Mouse (Mus musculus): Measurements from ENCODE around the gene Olfr807. TPM values are rescaled to one million over a fixed set of nuclear protein-coding genes. Genes with fewer than 3 reads are reported as not detected.

The Olfr807 gene
- total RNA-seq (2023), result not detected

DNA sequence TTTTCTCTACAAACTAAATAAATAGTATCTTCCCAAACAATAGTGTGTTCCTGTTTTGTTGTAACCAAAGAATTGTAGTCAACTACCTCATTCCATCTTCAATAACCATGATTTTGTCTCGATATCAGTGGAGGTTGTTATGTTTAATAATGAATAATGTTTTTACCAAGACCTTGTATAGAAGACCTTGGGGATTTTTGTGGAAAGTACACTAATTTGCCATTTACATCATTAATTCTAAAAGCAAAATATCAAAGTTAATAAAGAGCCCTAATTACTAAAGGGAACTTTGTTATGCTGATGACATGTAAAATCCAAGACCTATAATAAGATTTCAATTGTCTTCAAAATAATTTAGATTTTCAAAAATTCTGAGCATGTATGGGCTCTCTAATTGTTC is at the start of gene Olfr807:
TSS of gene Olfr807 (minus strand) at position 101 of the 400 bp plus-strand sequence.

DNA sequence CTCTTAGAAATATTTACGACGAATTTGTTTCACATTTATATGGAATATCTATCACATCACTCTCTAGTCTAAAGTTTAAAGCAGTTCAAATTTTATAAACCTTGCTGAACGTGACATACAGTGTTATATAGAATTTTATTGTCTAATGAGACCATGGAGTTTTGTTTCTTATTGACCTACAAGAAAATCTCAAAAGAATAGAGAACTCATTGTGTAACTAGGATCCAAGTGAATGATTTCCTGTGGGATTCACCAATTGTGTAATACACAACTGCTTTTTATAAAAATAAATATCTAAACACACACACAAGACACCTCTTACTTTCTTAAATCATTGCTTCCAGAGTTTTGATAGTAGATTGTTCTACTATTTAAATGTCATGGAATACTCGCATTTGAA is 46.7 kb upstream of the Olfr807 start, which contains the start of gene Olfr811:
TSS of gene Olfr811 (minus strand) at position 101 of the 400 bp plus-strand sequence.

DNA sequence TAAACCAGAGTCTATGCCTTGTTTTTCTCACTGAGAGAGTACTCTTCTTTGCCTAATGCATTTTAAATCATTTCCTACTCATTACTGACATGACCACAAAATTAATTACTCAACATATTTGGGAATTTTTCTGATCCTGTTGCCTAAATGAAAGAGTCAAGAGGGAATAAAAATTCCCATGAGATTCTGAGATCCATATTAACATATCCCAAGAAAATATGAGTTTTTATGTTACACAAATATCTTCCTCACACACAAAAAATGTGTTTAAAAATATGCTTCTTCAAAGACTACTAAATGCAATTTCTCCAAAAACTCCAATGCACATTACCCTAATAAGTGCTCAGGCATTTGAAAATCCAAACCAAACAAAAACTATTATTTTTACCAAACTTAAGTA is 37.2 kb upstream of the Olfr807 start, which contains the start of gene Olfr810:
TSS of gene Olfr810 (minus strand) at position 101 of the 400 bp plus-strand sequence.

DNA sequence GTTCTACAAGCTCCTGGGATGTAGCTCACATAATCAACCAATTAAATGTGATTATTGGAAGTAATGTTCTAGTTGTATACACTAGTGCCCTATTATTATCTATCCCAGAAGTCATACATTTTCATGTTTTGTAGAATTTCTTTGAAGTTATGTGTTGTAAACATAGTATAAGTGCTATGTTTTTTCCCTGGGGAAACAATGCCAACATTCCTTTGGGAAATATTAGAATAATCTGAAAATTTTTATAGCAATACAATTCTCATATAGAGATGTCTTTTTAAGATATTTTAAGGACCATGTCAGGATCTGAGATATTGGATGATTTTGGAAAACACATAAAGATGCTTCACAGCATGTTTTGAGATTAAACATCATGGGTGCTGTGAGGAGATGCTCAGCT is 16.7 kb upstream of the Olfr807 start, which contains the start of gene Olfr809:
TSS of gene Olfr809 (plus strand) at position 301 of the 400 bp plus-strand sequence.

DNA sequence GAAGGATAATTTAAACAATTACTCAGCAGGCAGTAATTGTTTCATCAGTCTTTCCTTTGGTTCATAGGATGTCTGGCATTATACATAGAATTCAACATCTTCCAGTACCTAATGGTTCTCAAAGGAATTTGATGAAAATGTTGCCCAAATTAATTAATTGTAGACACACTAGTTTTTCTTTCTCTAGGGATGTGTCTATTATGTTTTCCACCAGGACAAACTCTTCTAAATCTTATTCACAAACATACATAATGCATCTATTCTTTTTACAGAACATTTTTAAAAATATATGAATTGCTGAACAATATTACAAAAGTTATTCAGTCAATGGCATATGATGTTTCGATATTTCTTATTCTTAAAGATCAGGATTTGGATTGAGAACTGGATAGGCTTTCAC is 7.6 kb upstream of the Olfr807 start, which contains the start of gene Olfr808:
TSS of gene Olfr808 (plus strand) at position 301 of the 400 bp plus-strand sequence.

DNA sequence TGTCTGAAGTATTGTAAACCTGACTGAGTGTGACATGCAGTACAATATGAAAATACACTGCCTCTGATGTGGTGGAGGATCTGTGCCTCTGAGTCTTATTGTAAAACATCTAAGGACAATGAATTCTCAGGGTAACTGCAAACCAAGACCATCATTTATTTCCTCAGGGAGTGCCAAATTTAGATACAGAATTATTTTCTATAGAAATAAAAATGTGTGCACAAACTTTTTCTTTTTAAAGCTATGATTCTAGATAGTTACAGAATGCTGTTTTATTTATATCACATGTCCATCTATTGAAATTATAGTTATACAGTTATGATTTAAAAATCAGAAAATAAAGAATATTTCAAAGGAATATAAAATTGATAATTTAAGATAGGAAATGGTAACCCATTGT is 15.8 kb downstream of the Olfr807 start, which contains the start of gene Olfr806:
TSS of gene Olfr806 (minus strand) at position 101 of the 400 bp plus-strand sequence.

DNA sequence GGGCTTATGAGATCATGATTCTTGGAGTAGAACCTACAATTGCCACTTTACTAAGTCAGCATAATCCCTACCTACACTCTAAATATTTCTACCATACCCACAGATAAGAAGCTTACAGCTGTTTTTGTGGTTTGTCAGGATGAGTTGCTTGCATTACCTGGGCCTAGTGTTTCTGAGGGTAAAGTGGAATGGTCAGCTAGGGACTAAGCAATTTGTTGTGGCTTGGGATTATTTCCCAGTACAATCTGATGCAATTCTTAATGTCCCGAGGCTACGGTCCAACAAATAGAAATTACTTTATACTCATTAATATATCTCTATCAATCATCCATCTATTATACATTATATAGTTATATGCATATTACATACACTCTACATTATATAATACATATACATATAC is 28.3 kb downstream of the Olfr807 start, which contains the start of gene Olfr805:
TSS of gene Olfr805 (minus strand) at position 101 of the 400 bp plus-strand sequence.

Other genes with a start within 250 kb of the Olfr807 start
- not detected for gene Olfr791, start 236.0 kb downstream of the Olfr807 start, total RNA-seq (2023)
- gene Olfr792, start 218.6 kb downstream of the Olfr807 start, total RNA-seq (2023), result not detected
- gene Olfr794, start 190.1 kb downstream of the Olfr807 start, total RNA-seq (2023), result not detected
- not detected for gene Olfr796, start 145.2 kb downstream of the Olfr807 start, total RNA-seq (2023)
- gene Olfr798, start 129.9 kb downstream of the Olfr807 start, total RNA-seq (2023), result not detected
- gene Olfr799, start 120.3 kb downstream of the Olfr807 start, total RNA-seq (2023), result not detected
- not detected for gene Olfr800, start 100.1 kb downstream of the Olfr807 start, total RNA-seq (2023)
- gene Olfr801, start 83.9 kb downstream of the Olfr807 start, total RNA-seq (2023), result not detected
- gene Olfr802, start 69.6 kb downstream of the Olfr807 start, total RNA-seq (2023), result not detected
- gene Olfr803, start 63.5 kb downstream of the Olfr807 start, total RNA-seq (2023), result not detected
- gene Olfr804, start 54.6 kb downstream of the Olfr807 start, total RNA-seq (2023), result not detected
- not detected for gene Olfr805, start 28.4 kb downstream of the Olfr807 start, total RNA-seq (2023)
- gene Olfr806, start 15.9 kb downstream of the Olfr807 start, total RNA-seq (2023), result not detected
- gene Olfr808, start 7.7 kb upstream of the Olfr807 start, total RNA-seq (2023), result not detected
- not detected for gene Olfr809, start 16.8 kb upstream of the Olfr807 start, total RNA-seq (2023)
- not detected for gene Olfr810, start 37.1 kb upstream of the Olfr807 start, total RNA-seq (2023)
- not detected for gene Olfr811, start 46.6 kb upstream of the Olfr807 start, total RNA-seq (2023)
- not detected for gene Olfr812, start 88.3 kb upstream of the Olfr807 start, total RNA-seq (2023)
- not detected for gene Olfr813, start 97.6 kb upstream of the Olfr807 start, total RNA-seq (2023)
- not detected for gene Olfr814, start 122.1 kb upstream of the Olfr807 start, total RNA-seq (2023)
- gene Olfr815, start 148.1 kb upstream of the Olfr807 start, total RNA-seq (2023), result not detected
- gene Olfr816, start 157.8 kb upstream of the Olfr807 start, total RNA-seq (2023), result not detected
- gene Olfr818, start 191.3 kb upstream of the Olfr807 start, total RNA-seq (2023), result not detected
- gene Olfr819, start 209.5 kb upstream of the Olfr807 start, total RNA-seq (2023), result not detected
- not detected for gene Olfr247, start 218.3 kb upstream of the Olfr807 start, total RNA-seq (2023)
- 0.15 TPM for gene Gm10310, start 227.3 kb upstream of the Olfr807 start, total RNA-seq (2023)